Mouse (Mus musculus) Muller cell, postnatal 12 days (primary cell): ENCODE measurements around the gene Fam102b.

Source experiments
- DNase-seq: peaks from one replicate; pipeline ENCODE4 v3.0.0-alpha.2; 2015; ENCODE audit errors: inconsistent ontology term

The Fam102b gene

GRCm38 (mm10) chr3:109027515-109027987 lies at the start of gene Fam102b:
TSS of gene Fam102b (minus strand) at chr3:109027607.
- peak; percentile 88 for DNase-seq

- peak; percentile 24 for DNase-seq
Measured at GRCm38 (mm10) chr3:109062989-109063388, 35.6 kb upstream of the Fam102b start.

GRCm38 (mm10) chr3:109062391-109062790 lies 35.0 kb upstream of the Fam102b start:
- DNase-seq = no peak

- DNase-seq = peak; percentile 24
Measured at GRCm38 (mm10) chr3:109059903-109060302, 32.5 kb upstream of the Fam102b start.

- DNase-seq = no peak
Measured at GRCm38 (mm10) chr3:109051946-109052331, 24.5 kb upstream of the Fam102b start.

- no peak for DNase-seq
Measured at GRCm38 (mm10) chr3:109051056-109051945, 23.9 kb upstream of the Fam102b start.

GRCm38 (mm10) chr3:109047707-109048283 lies 20.4 kb upstream of the Fam102b start:
- no peak for DNase-seq

GRCm38 (mm10) chr3:109046428-109046827 lies 19.0 kb upstream of the Fam102b start:
- DNase-seq = no peak

- no peak for DNase-seq
Measured at GRCm38 (mm10) chr3:109043395-109043794, 16.0 kb upstream of the Fam102b start.

- DNase-seq = peak; percentile 38
Measured at GRCm38 (mm10) chr3:109040908-109041307, 13.5 kb upstream of the Fam102b start.

GRCm38 (mm10) chr3:109034411-109034810 lies 7.0 kb upstream of the Fam102b start:
- DNase-seq = peak; percentile 86

GRCm38 (mm10) chr3:109032306-109032705 lies 4.9 kb upstream of the Fam102b start:
- DNase-seq = no peak

- DNase-seq = no peak
Measured at GRCm38 (mm10) chr3:109031626-109032025, 4.2 kb upstream of the Fam102b start.

- DNase-seq = peak; percentile 29
Measured at GRCm38 (mm10) chr3:109030817-109031216, 3.4 kb upstream of the Fam102b start.

- no peak for DNase-seq
Measured at GRCm38 (mm10) chr3:109029661-109030060, 2.3 kb upstream of the Fam102b start.

- DNase-seq = peak; percentile 61
Measured at GRCm38 (mm10) chr3:109026991-109027470, 376 bp downstream of the Fam102b start.

GRCm38 (mm10) chr3:109026462-109026990 lies 881 bp downstream of the Fam102b start:
- DNase-seq = peak; percentile 58

GRCm38 (mm10) chr3:109025579-109025978 lies 1.8 kb downstream of the Fam102b start:
- DNase-seq = peak; percentile 66

GRCm38 (mm10) chr3:109023066-109023465 lies 4.3 kb downstream of the Fam102b start:
- DNase-seq = no peak

GRCm38 (mm10) chr3:109021720-109022516 lies 5.5 kb downstream of the Fam102b start:
- no peak for DNase-seq

GRCm38 (mm10) chr3:109018336-109018735 lies 9.1 kb downstream of the Fam102b start:
- DNase-seq = no peak

GRCm38 (mm10) chr3:109012595-109012994 lies 14.8 kb downstream of the Fam102b start:
- no peak for DNase-seq
